Mouse (Mus musculus): ENCODE measurements around the gene Ssr3. TPM values are rescaled to one million over a fixed set of nuclear protein-coding genes. Genes with fewer than 3 reads are reported as not detected.

The Ssr3 gene
- total RNA-seq, 2 experiments from 2014 or later = 117 to 128 TPM

DNA sequence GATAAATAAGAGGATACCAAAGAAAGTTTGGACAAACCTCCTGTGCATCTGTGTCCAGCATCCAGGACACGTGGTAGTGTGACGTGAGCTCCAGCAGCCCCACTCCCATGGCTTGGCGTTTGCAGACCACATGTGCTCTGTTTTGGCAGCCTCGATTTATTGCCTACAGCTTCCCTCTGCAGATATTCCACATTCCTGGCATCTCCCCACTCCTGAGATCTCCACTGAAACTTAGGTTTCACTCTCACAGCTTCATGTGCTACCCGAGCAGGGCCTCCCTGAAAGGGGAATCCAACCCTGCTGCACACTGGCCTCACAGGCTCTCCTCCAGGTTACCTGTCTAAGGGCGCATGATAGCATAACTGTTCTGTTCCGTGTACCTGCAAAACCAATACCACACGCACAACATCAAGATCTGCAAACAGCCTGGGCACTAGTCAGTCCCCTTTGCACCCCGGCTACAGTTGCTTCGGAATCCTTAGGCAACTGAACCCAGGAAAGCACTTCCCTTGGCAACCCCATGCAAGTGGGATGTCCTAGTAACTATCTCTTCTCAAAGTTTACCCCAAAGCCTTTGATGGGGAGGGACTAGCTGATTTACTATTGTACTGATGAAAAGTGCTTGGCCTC lies 54.5 kb downstream of the Ssr3 start:
- DNase-seq (ENCODE audit: low spot score) = no peak
- intact Hi-C loops (cut with DNase I) = no loop called here

Other genes starting within 250 kb of the Ssr3 start
- gene Tiparp, start 135.8 kb upstream of the Ssr3 start, total RNA-seq (2021) = 10 to 100 TPM in 1 of 2 experiments, 1 to 10 TPM in 1; 9.9 to 11.5 TPM

All from heart, postnatal 25 days (tissue).